Mouse (Mus musculus): ENCODE data around the gene Cmss1.
"Not testable (repeated sequence)": the region's sequence is repeated elsewhere in the genome, so short reads cannot be mapped to it uniquely, and the experiment has no call there.

The Cmss1 gene

GRCm38 (mm10) chr16:57423001-57423800 is 183.5 kb downstream of the Cmss1 start:
- DNase-seq = no peak

- DNase-seq = no peak
Measured at GRCm38 (mm10) chr16:57421680-57422417, 184.8 kb downstream of the Cmss1 start.

- peak; percentile 51 for DNase-seq
Measured at GRCm38 (mm10) chr16:57420773-57421556, 185.7 kb downstream of the Cmss1 start.

GRCm38 (mm10) chr16:57419881-57420280 is 186.8 kb downstream of the Cmss1 start:
- DNase-seq = no peak

- no peak for DNase-seq
Measured at GRCm38 (mm10) chr16:57419332-57419731, 187.3 kb downstream of the Cmss1 start.

GRCm38 (mm10) chr16:57417955-57418354 is 188.7 kb downstream of the Cmss1 start:
- DNase-seq = no peak

- DNase-seq = no peak
Measured at GRCm38 (mm10) chr16:57417017-57417416, 189.6 kb downstream of the Cmss1 start.

GRCm38 (mm10) chr16:57416049-57416448 is 190.6 kb downstream of the Cmss1 start:
- DNase-seq = no peak

- DNase-seq = no peak
Measured at GRCm38 (mm10) chr16:57412766-57413165, 193.9 kb downstream of the Cmss1 start.

- DNase-seq = no peak
Measured at GRCm38 (mm10) chr16:57403825-57404224, 202.8 kb downstream of the Cmss1 start.

- DNase-seq = no peak
Measured at GRCm38 (mm10) chr16:57402910-57403309, 203.8 kb downstream of the Cmss1 start.

GRCm38 (mm10) chr16:57401702-57402101 is 205.0 kb downstream of the Cmss1 start:
- DNase-seq = no peak

- DNase-seq = no peak
Measured at GRCm38 (mm10) chr16:57399566-57399965, 207.1 kb downstream of the Cmss1 start.

GRCm38 (mm10) chr16:57398387-57399214 is 208.1 kb downstream of the Cmss1 start:
- DNase-seq = peak; percentile 87

- no peak for DNase-seq
Measured at GRCm38 (mm10) chr16:57397845-57398244, 208.8 kb downstream of the Cmss1 start.

- DNase-seq = no peak
Measured at GRCm38 (mm10) chr16:57396249-57396648, 210.4 kb downstream of the Cmss1 start.

- DNase-seq = peak; percentile 55
Measured at GRCm38 (mm10) chr16:57393161-57393560, 213.5 kb downstream of the Cmss1 start.

- DNase-seq = no peak
Measured at GRCm38 (mm10) chr16:57392461-57392860, 214.2 kb downstream of the Cmss1 start.

- not testable (repeated sequence) for DNase-seq
Measured at GRCm38 (mm10) chr16:57391171-57391570, 215.5 kb downstream of the Cmss1 start.

GRCm38 (mm10) chr16:57389566-57390251 is 217.0 kb downstream of the Cmss1 start:
- no peak for DNase-seq

GRCm38 (mm10) chr16:57384274-57384673 is 222.4 kb downstream of the Cmss1 start:
- DNase-seq = no peak

All from lung, postnatal 14 days (tissue).